Mouse (Mus musculus) neural tube, embryonic 11.5 days (tissue): ENCODE results near the gene Ttll13. TPM values are rescaled to one million over a fixed set of nuclear protein-coding genes. Genes with fewer than 3 reads are reported as not detected.
A peak's percentile ranks its signal among the peaks of the same experiment; 100 is the strongest.

Experiments
- ATAC-seq: fragments of 200-750 bp; cut with Nextera tagmentation; 2 replicates; pipeline ENCODE4 v1.8.0; 2017; ENCODE audit warnings: moderate number of reproducible peaks, mild to moderate bottlenecking, moderate TSS enrichment, moderate library complexity; ENCODE audit not compliant: insufficient read depth, low FRiP score, low TSS enrichment
- DNase-seq: peaks from one replicate; pipeline ENCODE4 v3.0.0-alpha.2; 2015; ENCODE audit warnings: low spot score
- H3K27ac ChIP-seq: fragments of 300-500 bp; sonication (generic); 2 replicates; pipeline ENCODE4 v1.5.1; 2014; ENCODE audit warnings: low read depth, mild to moderate bottlenecking, low read length
- H3K27me3 ChIP-seq: fragments of 300-500 bp; sonication (generic); 2 replicates; pipeline ENCODE4 v1.6.1; 2014; ENCODE audit warnings: mild to moderate bottlenecking, low read length, mixed read lengths; ENCODE audit not compliant: control insufficient read depth, insufficient read depth
- H3K36me3 ChIP-seq: fragments of 300-500 bp; sonication (generic); 2 replicates; pipeline ENCODE4 v1.6.1; 2014; ENCODE audit warnings: mild to moderate bottlenecking, low read length, moderate library complexity, mixed read lengths; ENCODE audit not compliant: control insufficient read depth, insufficient read depth
- H3K4me1 ChIP-seq: fragments of 300-500 bp; sonication (generic); 2 replicates; pipeline ENCODE4 v1.6.1; 2014; ENCODE audit warnings: low read length, mixed read lengths; ENCODE audit not compliant: control insufficient read depth, insufficient read depth
- H3K4me2 ChIP-seq: fragments of 300-500 bp; sonication (generic); 2 replicates; pipeline ENCODE4 v1.6.1; 2014; ENCODE audit warnings: low read depth, mild to moderate bottlenecking, moderate library complexity
- H3K4me3 ChIP-seq: fragments of 300-500 bp; sonication (generic); 2 replicates; pipeline ENCODE4 v1.5.1; 2014; ENCODE audit warnings: low read depth, low read length
- H3K9ac ChIP-seq: fragments of 300-500 bp; sonication (generic); 2 replicates; pipeline ENCODE4 v1.6.1; 2014; ENCODE audit warnings: mild to moderate bottlenecking, low read length
- H3K9me3 ChIP-seq: fragments of 300-500 bp; sonication (generic); 2 replicates; pipeline ENCODE4 v1.6.1; 2016; ENCODE audit warnings: low read length; ENCODE audit not compliant: control insufficient read depth
- WGBS: fragments of 180-500 bp; shearing (Covaris S2); extraction: QIAGEN DNeasy Blood & Tissue Kit; methylation state at CpG from one replicate; pipeline ENCODE4 v1.1.7; 2014; 5-methylcytosine and 5-hydroxymethylcytosine counted together
- polyA plus RNA-seq: library from polyadenylated mRNA; unstranded; fragments of >200 nt; fragmentation: Nextera tagmentation; extraction: Ambion mirVana; gene quantifications from 2 replicates; pipeline ENCODE4 v1.2.1, GENCODE M21; 2014

Gene Ttll13
- polyA plus RNA-seq, 1 experiment from 2014 or later = 2.1 TPM

GRCm38 (mm10) chr7:80201888-80202540, 44.2 kb upstream of the Ttll13 start:
- no peaks in the 10 kb centered on the region for H3K9me3 ChIP-seq
- H3K9ac ChIP-seq = no peak overlapping the region
- no peaks in the 10 kb centered on the region for H3K36me3 ChIP-seq
- ATAC-seq (no peak), DNase-seq (no peak)
- no peak overlapping the region for H3K4me2 ChIP-seq
- 90% methylated on average over 15 of the region's 15 CpGs for WGBS
- peaks cover 17% of the 10 kb centered on the region for H3K4me1 ChIP-seq
- H3K4me3 ChIP-seq = no peak overlapping the region
- no peak overlapping the region for H3K27ac ChIP-seq
- H3K27me3 ChIP-seq = no peaks in the 10 kb centered on the region

GRCm38 (mm10) chr7:80202961-80203360, 43.2 kb upstream of the Ttll13 start:
- no peak for ATAC-seq
- H3K4me1 ChIP-seq = peaks cover 11% of the 10 kb centered on the region
- no peak overlapping the region for H3K4me2 ChIP-seq
- 87% methylated on average over 5 of the region's 5 CpGs for WGBS
- no peak overlapping the region for H3K9ac ChIP-seq
- H3K4me3 ChIP-seq = no peak overlapping the region
- no peaks in the 10 kb centered on the region for H3K9me3 ChIP-seq
- peak overlapping the region; percentile 51; the same call in 1 of the 2 replicates for H3K27ac ChIP-seq
- no peak for DNase-seq
- H3K36me3 ChIP-seq = no peaks in the 10 kb centered on the region
- no peaks in the 10 kb centered on the region for H3K27me3 ChIP-seq

- 69% methylated on average over 12 of the region's 12 CpGs for WGBS
- Histone ChIP-seq H3K36me3 (no peaks in the 10 kb centered on the region), H3K27ac (peak overlapping the region; percentile 51), H3K9ac (no peak overlapping the region), H3K4me2 (no peak overlapping the region), H3K9me3 (no peaks in the 10 kb centered on the region), H3K27me3 (no peaks in the 10 kb centered on the region), H3K4me3 (no peak overlapping the region), H3K4me1 (peaks cover 11% of the 10 kb centered on the region)
- ATAC-seq (no peak), DNase-seq (no peak)
Measured at GRCm38 (mm10) chr7:80203638-80204096, 42.5 kb upstream of the Ttll13 start.

GRCm38 (mm10) chr7:80204362-80204761, 41.8 kb upstream of the Ttll13 start:
- no peaks in the 10 kb centered on the region for H3K27me3 ChIP-seq
- no peak overlapping the region for H3K4me3 ChIP-seq
- no peak overlapping the region for H3K27ac ChIP-seq
- H3K4me1 ChIP-seq = peaks cover 8% of the 10 kb centered on the region
- ATAC-seq (no peak), DNase-seq (no peak)
- H3K9me3 ChIP-seq = no peaks in the 10 kb centered on the region
- H3K4me2 ChIP-seq = no peak overlapping the region
- H3K9ac ChIP-seq = no peak overlapping the region
- no peaks in the 10 kb centered on the region for H3K36me3 ChIP-seq
- WGBS = 80% methylated on average over 4 of the region's 4 CpGs

GRCm38 (mm10) chr7:80204961-80205360, 41.2 kb upstream of the Ttll13 start:
- no peaks in the 10 kb centered on the region for H3K36me3 ChIP-seq
- no peak for ATAC-seq
- H3K9me3 ChIP-seq = no peaks in the 10 kb centered on the region
- no peak for DNase-seq
- H3K27me3 ChIP-seq = no peaks in the 10 kb centered on the region
- peaks cover 4% of the 10 kb centered on the region; the same call in 1 of the 2 replicates for H3K4me1 ChIP-seq
- H3K4me3 ChIP-seq = no peak overlapping the region
- no peak overlapping the region for H3K4me2 ChIP-seq
- no peak overlapping the region for H3K9ac ChIP-seq
- H3K27ac ChIP-seq = no peak overlapping the region
- WGBS = 88% methylated on average over 7 of the region's 7 CpGs

- Histone ChIP-seq H3K4me3 (no peak overlapping the region), H3K4me1 (no peaks in the 10 kb centered on the region; the same call in 1 of the 2 replicates), H3K9ac (no peak overlapping the region), H3K4me2 (no peak overlapping the region), H3K9me3 (no peaks in the 10 kb centered on the region), H3K36me3 (no peaks in the 10 kb centered on the region), H3K27me3 (no peaks in the 10 kb centered on the region), H3K27ac (no peak overlapping the region)
- WGBS = 92% methylated on average over 12 of the region's 12 CpGs
- ATAC-seq (no peak), DNase-seq (no peak)
Measured at GRCm38 (mm10) chr7:80205705-80206589, 40.2 kb upstream of the Ttll13 start.

- no peaks in the 10 kb centered on the region; the same call in 1 of the 2 replicates for H3K4me1 ChIP-seq
- H3K4me3 ChIP-seq = no peak overlapping the region
- DNase-seq (no peak), ATAC-seq (no peak)
- H3K4me2 ChIP-seq = no peak overlapping the region
- H3K9ac ChIP-seq = no peak overlapping the region
- no peaks in the 10 kb centered on the region for H3K36me3 ChIP-seq
- WGBS = 63% methylated on average over 3 of the region's 3 CpGs
- H3K27me3 ChIP-seq = no peaks in the 10 kb centered on the region
- no peak overlapping the region for H3K27ac ChIP-seq
- no peaks in the 10 kb centered on the region for H3K9me3 ChIP-seq
Measured at GRCm38 (mm10) chr7:80207314-80207731, 38.9 kb upstream of the Ttll13 start.

GRCm38 (mm10) chr7:80208026-80208642, 38.0 kb upstream of the Ttll13 start:
- no peaks in the 10 kb centered on the region for H3K27me3 ChIP-seq
- H3K4me1 ChIP-seq = no peaks in the 10 kb centered on the region; the same call in 1 of the 2 replicates
- DNase-seq (no peak), ATAC-seq (no peak)
- no peak overlapping the region for H3K27ac ChIP-seq
- H3K36me3 ChIP-seq = no peaks in the 10 kb centered on the region
- no peak overlapping the region for H3K4me2 ChIP-seq
- H3K9me3 ChIP-seq = no peaks in the 10 kb centered on the region
- 88% methylated on average over 18 of the region's 18 CpGs for whole genome bisulfite sequencing
- no peak overlapping the region for H3K4me3 ChIP-seq
- H3K9ac ChIP-seq = no peak overlapping the region
